Mouse (Mus musculus): ENCODE data around the gene Mccc2.

Mccc2 gene

GRCm38 (mm10) chr13:99939320-99939671 lies 76.1 kb downstream of the Mccc2 start:
- DNase-seq (ENCODE audit: low spot score in 2 of 2), result no peak

GRCm38 (mm10) chr13:99938606-99939319 lies 76.7 kb downstream of the Mccc2 start:
- no peak for DNase-seq (ENCODE audit: low spot score in 2 of 2)

GRCm38 (mm10) chr13:99937741-99938140 lies 77.7 kb downstream of the Mccc2 start:
- no peak for DNase-seq (ENCODE audit: low spot score in 2 of 2)

- DNase-seq (ENCODE audit: low spot score in 2 of 2), result no peak
These were observed 83.0 kb downstream of the Mccc2 start for GRCm38 (mm10) chr13:99932406-99932805.

GRCm38 (mm10) chr13:99931502-99931901 lies 83.9 kb downstream of the Mccc2 start:
- no peak for DNase-seq (ENCODE audit: low spot score in 2 of 2)

- DNase-seq (ENCODE audit: low spot score in 2 of 2), result no peak
These were observed 89.2 kb downstream of the Mccc2 start for GRCm38 (mm10) chr13:99926249-99926648.

GRCm38 (mm10) chr13:99915632-99916031 lies 99.8 kb downstream of the Mccc2 start:
- DNase-seq (ENCODE audit: low spot score in 2 of 2), result no peak

GRCm38 (mm10) chr13:99900965-99901364 lies 114.5 kb downstream of the Mccc2 start, which contains the start of gene Cartpt:
Gene Cartpt (minus strand): TSS chr13:99901091.
- no peak for DNase-seq (ENCODE audit: low spot score in 2 of 2)

GRCm38 (mm10) chr13:99900557-99900892 lies 114.9 kb downstream of the Mccc2 start:
- peak in 1 of 2 experiments; percentile 31 for DNase-seq (ENCODE audit: low spot score in 2 of 2)

- DNase-seq (ENCODE audit: low spot score in 2 of 2), result no peak
These were observed 115.5 kb downstream of the Mccc2 start for GRCm38 (mm10) chr13:99899670-99900556.

GRCm38 (mm10) chr13:99898816-99899215 lies 116.6 kb downstream of the Mccc2 start:
- DNase-seq (ENCODE audit: low spot score in 2 of 2), result no peak
